Mouse (Mus musculus) splenic B cell, adult 2 months (primary cell): ENCODE data around the gene Mrps2.
"Not testable (repeated sequence)": the region's sequence is repeated elsewhere in the genome, so short reads cannot be mapped to it uniquely, and the experiment has no call there.

Experiments used
- DNase-seq: peaks from one replicate; pipeline ENCODE4 v3.0.0-alpha.2; 2011; ENCODE audit warnings: low read depth, low spot score
- H3K27me3 ChIP-seq: 2 replicates; pipeline ENCODE4 v1.6.1; 2012; ENCODE audit warnings: mild to moderate bottlenecking, low read length, moderate library complexity, mixed read lengths; ENCODE audit not compliant: control insufficient read depth, poor library complexity, insufficient read depth, severe bottlenecking
- H3K36me3 ChIP-seq: 2 replicates; pipeline ENCODE4 v1.6.1; 2012; ENCODE audit warnings: mild to moderate bottlenecking, low read length, moderate library complexity, mixed read lengths; ENCODE audit not compliant: control insufficient read depth, poor library complexity, insufficient read depth, severe bottlenecking

The Mrps2 gene

DNA sequence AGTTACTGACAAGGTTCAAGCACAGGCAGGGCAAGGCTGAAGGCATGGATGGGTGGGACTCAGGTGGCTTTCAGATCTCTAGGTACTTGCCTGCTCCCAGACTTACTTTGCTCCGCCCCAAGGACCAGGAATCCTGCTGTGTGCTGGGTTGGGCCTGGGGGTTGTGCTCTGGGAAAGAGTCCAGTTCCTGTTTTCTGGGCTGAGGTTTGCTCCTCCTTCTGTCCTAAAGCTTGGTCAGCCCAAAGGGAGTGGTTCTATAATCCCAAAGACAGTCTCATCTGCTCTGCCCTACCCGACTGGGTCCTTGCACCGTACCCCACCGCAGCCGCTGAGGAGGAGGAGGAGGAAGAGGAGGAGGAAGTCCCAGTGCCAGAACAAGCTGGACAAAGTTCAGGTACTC lies 28.8 kb downstream of the Mrps2 start, which contains the start of gene Gbgt1:
Gene Gbgt1 (plus strand): TSS at position 221 of the 400 bp plus-strand sequence.
- no peaks in the 10 kb centered on the region for H3K36me3 ChIP-seq
- DNase-seq: no peak
- H3K27me3 ChIP-seq: no peaks in the 10 kb centered on the region

DNA sequence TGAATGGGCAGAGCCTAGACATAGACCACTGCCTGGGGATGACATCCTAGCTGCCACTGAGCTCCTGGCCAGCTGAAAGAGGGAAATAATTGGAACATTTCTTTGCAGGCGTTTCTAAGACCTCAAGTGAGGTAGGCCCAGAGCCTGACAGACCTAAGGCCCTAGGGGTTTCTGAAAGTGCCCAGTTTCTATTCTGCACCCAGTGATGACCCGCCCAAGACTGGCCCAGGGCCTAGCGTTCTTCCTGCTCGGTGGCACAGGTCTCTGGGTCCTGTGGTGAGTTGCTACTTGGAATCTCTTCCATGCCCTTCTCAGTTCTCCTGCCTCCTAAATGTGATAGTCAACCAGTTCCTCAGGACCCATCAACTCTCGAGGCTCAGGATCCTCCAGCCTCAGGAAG lies 29.7 kb downstream of the Mrps2 start:
- Histone ChIP-seq H3K27me3 (no peaks in the 10 kb centered on the region), H3K36me3 (no peaks in the 10 kb centered on the region)
- DNase-seq: no peak

GRCm38 (mm10) chr2:28498431-28498830 lies 30.6 kb downstream of the Mrps2 start:
- no peaks in the 10 kb centered on the region for H3K36me3 ChIP-seq
- H3K27me3 ChIP-seq: no peaks in the 10 kb centered on the region
- DNase-seq: no peak

GRCm38 (mm10) chr2:28502987-28503386 lies 35.1 kb downstream of the Mrps2 start:
- no peaks in the 10 kb centered on the region for H3K36me3 ChIP-seq
- DNase-seq: no peak
- H3K27me3 ChIP-seq: no peaks in the 10 kb centered on the region

DNA sequence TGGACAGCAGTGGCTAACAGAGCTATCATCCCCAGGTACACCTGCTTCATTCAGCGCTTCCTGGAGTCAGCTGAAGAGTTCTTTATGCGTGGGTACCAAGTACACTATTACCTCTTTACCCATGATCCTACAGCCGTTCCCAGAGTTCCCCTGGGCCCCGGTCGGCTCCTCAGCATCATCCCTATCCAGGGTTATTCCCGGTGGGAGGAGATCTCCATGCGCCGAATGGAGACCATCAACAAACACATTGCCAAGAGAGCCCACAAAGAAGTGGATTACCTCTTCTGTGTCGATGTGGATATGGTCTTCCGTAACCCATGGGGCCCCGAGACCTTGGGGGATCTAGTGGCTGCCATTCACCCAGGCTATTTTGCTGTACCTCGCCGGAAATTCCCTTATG lies 36.8 kb downstream of the Mrps2 start:
- H3K27me3 ChIP-seq: no peaks in the 10 kb centered on the region
- H3K36me3 ChIP-seq: no peaks in the 10 kb centered on the region
- no peak for DNase-seq

DNA sequence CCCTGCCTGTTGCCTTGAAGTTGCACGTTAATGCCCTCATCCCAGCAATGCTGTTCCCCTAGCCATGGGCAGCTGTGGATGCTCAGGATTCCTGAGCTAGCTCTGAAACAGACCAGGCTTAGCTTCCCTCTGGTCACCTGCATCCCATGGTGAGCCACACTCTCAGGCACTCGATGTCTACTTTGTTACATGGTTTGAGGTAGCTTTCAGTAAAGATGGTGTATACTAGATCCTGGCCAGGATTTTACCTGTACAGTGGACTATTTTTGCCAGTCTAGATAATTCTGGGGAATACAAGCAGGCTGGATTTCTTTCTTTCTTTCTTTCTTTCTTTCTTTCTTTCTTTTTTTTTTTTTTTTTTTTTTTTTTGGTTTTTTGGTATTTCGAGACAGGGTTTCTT lies 37.9 kb downstream of the Mrps2 start, which contains the start of gene Gm10134:
Gene Gm10134 (plus strand): TSS at position 301 of the 400 bp plus-strand sequence.
- no peak for DNase-seq
- Histone ChIP-seq H3K27me3 (no peaks in the 10 kb centered on the region), H3K36me3 (no peaks in the 10 kb centered on the region)

DNA sequence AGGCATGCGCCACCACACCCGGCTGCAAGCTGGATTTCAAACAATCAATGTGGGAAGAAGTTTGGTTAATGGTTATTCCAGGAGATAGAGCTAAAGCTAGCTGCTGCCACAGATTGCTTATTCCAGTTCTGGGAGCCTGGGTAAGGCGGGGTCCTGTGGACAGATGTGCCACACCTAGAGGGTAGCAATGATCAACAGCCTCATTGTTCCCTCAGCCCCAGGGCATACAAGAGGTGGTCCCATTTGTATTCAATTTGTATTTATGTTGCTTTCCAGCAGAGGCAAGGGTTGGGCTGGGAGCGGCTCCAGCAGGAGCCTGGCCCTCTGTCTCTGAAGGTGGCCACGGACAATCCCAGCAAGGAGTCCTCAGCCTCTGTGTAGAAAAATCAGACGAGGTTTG lies 38.4 kb downstream of the Mrps2 start:
- H3K27me3 ChIP-seq: no peaks in the 10 kb centered on the region
- no peak for DNase-seq
- H3K36me3 ChIP-seq: no peaks in the 10 kb centered on the region

DNA sequence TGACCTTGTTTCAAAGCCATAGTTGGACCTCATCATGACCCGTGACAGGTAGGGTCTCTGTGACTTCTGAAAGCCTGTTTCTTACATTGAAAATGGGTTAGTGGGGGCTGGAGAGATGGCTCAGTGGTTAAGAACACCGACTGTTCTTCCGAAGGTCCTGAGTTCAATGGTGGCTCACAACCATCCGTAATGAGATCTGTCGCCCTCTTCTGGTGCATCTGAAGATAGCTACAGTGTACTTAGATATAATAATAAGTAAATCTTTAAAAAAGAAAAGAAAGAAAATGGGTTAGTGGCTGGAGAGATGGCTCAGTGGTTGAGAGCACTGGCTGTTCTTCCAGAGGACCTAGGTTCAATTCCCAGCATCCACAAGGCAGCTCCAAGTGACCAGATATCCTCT lies 43.7 kb downstream of the Mrps2 start:
- H3K36me3 ChIP-seq, H3K27me3 ChIP-seq: not testable (repeated sequence)
- DNase-seq: peak; percentile 33

- peak; percentile 80 for DNase-seq
- H3K36me3 ChIP-seq: no peaks in the 10 kb centered on the region
- no peaks in the 10 kb centered on the region for H3K27me3 ChIP-seq
Measured at GRCm38 (mm10) chr2:28512798-28513401, 45.0 kb downstream of the Mrps2 start, which contains the start of gene Ralgds. TSS of gene Ralgds (plus strand) at chr2:28513125.

DNA sequence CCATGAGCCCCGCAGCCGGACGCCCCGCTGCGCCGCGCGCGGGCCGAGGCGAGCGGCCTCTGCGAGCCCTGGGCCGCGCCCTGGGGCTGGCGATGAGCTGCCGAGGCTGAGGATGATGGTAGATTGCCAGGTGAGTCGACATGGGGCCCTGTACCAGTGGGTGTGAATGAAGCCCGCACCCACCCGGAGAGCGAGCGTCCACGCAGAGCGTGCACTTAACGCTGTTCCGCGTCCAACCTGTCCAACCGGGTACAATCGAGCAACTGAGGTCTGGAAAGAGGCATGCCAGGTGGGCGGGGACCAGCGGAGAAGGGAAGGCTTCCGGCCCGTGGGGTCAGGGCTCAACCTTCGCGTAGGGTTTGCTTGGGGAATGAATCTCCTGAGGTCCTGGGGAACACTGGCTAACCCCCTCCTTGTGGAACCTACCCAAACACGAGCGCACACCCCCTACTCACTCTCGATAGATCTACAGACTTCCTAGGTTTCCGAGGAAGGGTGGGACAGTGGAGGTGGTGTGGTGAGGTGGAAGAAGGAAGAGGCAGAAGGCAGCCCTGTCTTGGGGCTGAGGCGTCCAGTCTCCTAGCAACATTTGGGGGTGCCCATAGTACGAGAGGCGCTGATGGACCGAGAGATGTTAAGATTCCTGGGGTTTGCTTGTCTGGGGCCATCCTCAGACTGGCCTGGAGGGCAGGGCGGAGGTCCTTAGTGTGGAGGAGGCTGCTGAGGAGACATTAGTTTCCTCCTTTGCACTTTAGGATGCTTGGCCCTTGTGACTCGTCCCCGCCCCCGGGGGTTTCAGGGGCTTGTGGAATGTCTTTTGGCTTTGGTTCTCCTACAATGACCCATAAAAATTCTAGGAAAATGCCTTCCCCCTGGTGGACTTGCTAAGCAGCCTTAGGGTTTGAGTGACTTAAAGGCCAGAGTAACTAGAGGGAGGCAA lies 45.8 kb downstream of the Mrps2 start:
- Histone ChIP-seq H3K27me3 (no peaks in the 10 kb centered on the region), H3K36me3 (no peaks in the 10 kb centered on the region)
- peak; percentile 43 for DNase-seq

DNA sequence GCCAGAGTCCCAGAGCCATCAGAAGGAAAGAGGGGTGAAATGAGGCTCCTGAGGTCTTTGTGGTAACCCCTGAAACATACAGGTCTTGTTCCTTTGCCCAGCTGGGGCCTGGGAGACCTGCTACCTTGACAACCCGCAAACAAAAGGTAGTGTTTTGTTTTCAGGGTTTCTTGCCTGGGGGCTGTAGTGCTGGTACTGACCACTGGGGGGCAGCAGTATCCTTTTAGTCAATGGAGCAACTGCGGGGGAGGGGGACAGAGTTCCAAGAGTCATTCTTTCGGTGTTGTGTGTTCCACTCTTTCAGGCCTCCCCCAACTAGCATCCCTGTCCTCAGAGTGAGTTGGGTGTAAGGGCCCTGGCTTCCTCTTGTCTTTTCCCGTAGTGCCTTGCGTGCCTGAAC lies 46.6 kb downstream of the Mrps2 start:
- DNase-seq: peak; percentile 96
- Histone ChIP-seq H3K36me3 (no peaks in the 10 kb centered on the region), H3K27me3 (no peaks in the 10 kb centered on the region)

DNA sequence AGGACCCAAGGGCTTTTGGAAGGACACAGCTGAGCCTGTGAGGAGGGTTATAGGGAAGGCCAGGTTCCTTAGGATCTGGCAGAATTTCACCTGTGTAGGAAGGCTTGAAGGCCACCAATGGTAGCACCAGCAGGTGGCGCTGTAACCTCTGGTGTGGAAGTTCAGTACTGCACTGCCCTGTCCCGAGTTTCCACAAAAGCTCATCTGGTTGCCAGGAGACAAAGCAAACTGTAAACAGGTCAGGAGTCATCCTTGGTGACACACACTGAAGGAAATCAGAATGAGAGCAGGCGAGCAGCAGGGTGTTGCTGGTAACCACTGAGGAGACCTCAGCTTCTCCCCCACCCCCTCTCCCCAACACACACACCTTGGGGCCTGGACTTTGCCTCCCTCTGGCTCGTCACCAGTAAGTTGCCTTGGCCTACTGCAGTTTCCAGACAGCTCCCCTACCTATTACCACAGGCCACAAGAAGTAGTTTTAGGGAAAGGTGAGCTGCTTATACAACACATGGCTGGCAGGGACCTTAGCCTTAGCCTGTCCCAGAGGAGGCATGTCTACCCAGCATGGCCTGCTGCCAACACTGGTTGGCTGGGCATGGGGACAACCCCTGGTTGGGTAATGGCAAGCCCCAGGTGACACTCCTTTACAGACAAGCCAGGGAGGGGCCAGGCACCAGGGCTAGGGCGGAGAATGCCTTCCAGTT lies 49.5 kb downstream of the Mrps2 start:
- no peaks in the 10 kb centered on the region for H3K27me3 ChIP-seq
- H3K36me3 ChIP-seq: no peaks in the 10 kb centered on the region
- DNase-seq: peak; percentile 97

DNA sequence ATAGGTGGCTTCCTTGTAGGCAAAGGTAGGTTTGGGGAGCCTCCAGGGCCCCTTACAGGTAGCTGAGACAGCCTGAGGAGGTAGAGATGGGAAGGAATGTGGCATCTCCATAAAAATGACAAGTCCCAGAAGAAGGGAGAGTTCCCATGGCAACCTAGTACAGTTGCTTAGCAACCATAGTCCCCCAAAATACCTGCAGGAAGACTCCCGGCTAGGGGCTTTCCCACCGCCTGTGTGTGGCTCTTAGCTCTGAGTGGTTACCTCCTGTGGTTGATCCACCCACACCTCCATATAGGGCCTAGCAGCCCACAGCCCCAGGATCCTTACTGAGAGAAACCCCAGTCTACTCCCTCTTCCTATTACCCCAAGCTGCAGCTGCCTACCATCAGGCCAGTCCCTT lies 50.4 kb downstream of the Mrps2 start:
- H3K36me3 ChIP-seq: no peaks in the 10 kb centered on the region
- peak; percentile 82 for DNase-seq
- H3K27me3 ChIP-seq: no peaks in the 10 kb centered on the region

- Histone ChIP-seq H3K27me3 (no peaks in the 10 kb centered on the region), H3K36me3 (no peaks in the 10 kb centered on the region)
- DNase-seq: no peak
Measured at GRCm38 (mm10) chr2:28520581-28520980, 52.7 kb downstream of the Mrps2 start.
